Mouse (Mus musculus): ENCODE measurements around the gene Slc13a2.

- TF ChIP-seq CTCF (IDR thresholded peaks at IDR 0.05; ENCODE audit: extremely low read depth, insufficient read depth, low read length) (no peak), POLR2A (IDR thresholded peaks at IDR 0.05; ENCODE audit: extremely low read depth, insufficient read depth, low read length) (no peak)
These were observed 12.0 kb upstream of the Slc13a2 start for GRCm38 (mm10) chr11:78434052-78434451.

All from cortical plate, adult 2 months (tissue).